Mouse (Mus musculus): Measurements from ENCODE around the gene Tfr2.

The Tfr2 gene

GRCm38 (mm10) chr5:137569665-137570064, at the start of gene Tfr2:
Gene Tfr2 (plus strand): TSS chr5:137569840.
- DNase-seq, result peak; percentile 23

- DNase-seq, result no peak
These were observed 47.8 kb upstream of the Tfr2 start for GRCm38 (mm10) chr5:137521861-137522260.

- DNase-seq, result no peak
These were observed 46.9 kb upstream of the Tfr2 start for GRCm38 (mm10) chr5:137522711-137523110.

- DNase-seq, result no peak
These were observed 46.0 kb upstream of the Tfr2 start for GRCm38 (mm10) chr5:137523396-137524250.

GRCm38 (mm10) chr5:137524251-137524515, 45.5 kb upstream of the Tfr2 start:
- DNase-seq, result no peak

GRCm38 (mm10) chr5:137524671-137525070, 45.0 kb upstream of the Tfr2 start:
- DNase-seq, result no peak

- DNase-seq, result no peak
These were observed 44.1 kb upstream of the Tfr2 start for GRCm38 (mm10) chr5:137525511-137525910.

DNA sequence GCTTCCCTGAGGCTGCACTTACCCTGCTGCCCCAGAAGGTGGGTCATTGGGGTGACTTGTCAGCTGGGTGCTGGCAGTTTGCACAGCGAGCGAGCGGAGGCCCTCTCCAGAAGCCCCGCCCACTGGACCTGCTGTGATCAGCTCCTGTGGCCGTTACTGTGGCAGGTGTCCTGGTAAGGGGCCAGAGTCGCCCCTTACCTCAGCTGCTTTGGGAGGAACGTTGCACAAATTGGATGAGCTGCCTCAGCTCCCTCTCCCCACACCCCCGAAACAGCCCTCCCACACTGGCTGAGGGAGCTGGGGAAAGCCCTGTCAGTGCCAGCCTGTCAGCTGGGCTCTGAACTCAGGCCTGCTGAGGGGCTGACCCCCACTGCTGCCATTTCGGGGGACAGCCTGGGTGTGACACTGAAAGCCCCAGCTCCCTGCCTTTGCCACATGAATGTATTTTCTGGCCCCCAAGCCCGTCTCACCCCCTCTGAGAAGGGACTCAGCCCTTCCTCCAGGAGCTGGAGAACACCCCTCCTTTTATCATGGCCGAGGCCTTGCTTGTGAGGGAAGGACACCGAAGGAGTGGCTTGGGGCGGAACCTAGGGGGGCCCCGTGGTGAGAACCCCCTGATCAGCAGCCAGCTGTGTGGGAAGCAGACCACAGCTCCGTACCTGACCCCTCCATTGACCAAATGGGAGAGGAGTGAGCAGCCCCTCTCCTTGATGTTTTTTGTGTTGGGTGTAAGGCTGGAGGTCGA, 43.3 kb upstream of the Tfr2 start:
- peak; percentile 78 for DNase-seq

DNA sequence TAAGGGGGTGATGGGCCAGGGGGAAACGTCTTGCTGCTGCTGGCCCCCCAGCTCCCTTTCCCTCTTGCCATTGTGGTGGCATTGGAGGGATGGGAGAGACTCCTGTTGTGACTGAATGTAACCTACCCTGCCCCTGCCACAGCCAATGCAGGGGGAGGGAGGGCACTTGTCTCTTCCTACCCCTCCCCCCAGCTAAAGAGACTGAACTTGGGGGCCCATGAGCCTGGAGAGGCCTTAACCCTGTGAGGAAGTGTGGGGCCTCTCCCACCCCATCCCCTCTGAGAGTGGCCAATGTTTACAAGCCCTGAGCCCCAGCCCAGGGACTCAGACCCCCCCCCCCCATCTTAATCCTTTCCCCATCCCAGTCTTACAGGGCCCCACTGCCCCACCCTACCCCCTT, 42.2 kb upstream of the Tfr2 start:
- no peak for DNase-seq

DNA sequence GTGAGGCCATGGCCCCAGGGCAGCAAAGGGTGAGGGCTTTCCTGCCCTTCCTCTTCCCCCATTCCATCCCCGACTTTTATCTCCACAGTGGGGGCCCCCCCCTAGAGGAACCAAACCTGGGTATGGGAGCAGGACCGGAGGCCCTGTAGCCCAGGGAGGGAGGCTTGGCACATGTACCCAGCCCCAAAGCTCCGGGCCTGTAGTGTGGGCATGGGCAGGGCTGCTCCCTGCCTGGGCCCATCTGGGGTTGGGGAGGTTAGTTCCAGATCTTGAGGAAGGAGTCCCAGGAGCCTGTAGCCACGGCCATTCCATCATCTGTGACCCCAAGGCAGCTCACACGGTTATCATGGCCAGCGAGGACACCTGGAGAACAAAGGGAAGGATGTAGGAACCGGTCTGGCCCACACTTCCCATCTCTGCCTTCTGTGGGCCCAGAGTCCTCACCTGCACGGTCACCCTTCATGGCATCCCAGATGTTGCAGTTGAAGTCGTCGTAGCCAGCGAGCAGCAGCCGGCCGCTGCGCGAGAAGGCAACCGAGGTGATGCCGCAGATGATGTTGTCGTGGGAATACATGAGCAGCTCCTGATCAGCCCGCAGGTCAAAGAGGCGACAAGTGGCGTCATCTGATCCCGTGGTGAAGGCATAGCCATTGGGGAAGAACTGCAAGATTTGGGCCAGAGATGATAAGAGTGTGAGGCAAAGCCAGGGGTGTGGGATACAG, 41.2 kb upstream of the Tfr2 start:
- DNase-seq, result no peak

- no peak for DNase-seq
These were observed 40.2 kb upstream of the Tfr2 start for GRCm38 (mm10) chr5:137529221-137529995.

DNA sequence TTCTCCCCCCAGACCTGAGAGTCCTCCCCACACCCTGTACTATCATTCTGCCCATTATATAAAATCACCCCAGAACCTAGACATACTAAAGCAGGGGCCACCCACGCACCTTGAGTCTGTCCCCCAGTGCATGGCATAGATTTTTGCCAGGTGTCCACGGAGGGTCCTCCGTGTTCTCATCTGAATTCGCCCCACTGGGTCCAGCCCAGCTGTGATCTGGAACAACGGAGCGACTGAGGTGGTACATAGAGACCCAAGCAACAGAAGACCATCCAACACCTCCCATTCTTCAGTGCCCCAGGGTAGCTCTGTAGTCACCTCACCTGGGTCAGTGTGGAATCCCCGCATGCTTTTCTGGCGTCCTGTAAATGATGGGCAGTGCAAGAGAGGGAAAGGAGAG, 39.6 kb upstream of the Tfr2 start:
- DNase-seq, result no peak

DNA sequence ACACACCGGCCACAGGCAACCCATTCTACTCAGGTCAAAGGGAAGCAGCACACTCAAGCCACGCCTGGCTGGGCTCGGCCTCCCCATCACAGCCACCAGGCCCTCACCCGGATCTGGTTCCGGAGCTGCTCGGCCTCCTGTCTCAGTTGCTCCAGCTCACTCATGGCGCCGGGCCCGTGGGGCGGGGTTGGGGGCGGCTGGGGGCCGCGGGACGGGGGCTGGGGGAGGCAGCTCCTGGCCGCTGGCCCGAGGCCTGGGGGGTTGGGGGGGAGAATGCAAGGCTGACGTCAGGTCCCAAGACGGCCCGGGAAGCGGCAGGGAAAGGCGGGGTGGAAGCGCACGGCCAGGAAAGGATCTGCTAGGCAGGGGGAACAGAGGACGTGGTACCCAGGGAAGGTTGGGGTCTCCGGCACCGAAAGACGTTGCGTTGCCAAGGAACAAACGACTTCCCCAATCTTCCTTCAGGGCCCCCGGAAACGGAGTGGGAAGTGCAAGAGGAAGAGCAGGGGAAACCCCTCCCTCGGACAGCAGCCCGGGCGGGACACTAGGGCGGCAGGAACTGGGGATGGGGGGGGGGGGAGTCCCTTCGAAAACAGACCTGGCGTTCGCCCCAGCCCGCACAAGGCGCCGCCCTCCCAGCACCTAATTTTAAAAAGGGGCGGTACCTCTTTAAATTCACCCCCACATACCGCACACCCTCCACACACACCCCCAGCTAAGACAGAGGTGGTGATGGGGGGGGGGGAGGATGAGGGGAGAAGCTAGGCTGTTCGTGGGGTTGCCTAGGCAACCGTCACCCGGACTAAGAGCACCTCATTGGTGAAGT, 38.8 kb upstream of the Tfr2 start:
- peak; percentile 69 for DNase-seq

- DNase-seq, result peak; percentile 95
These were observed 38.1 kb upstream of the Tfr2 start for GRCm38 (mm10) chr5:137531414-137532130.

- no peak for DNase-seq
These were observed 37.4 kb upstream of the Tfr2 start for GRCm38 (mm10) chr5:137532131-137532807.

- no peak for DNase-seq
These were observed 36.9 kb upstream of the Tfr2 start for GRCm38 (mm10) chr5:137532808-137533116.

DNA sequence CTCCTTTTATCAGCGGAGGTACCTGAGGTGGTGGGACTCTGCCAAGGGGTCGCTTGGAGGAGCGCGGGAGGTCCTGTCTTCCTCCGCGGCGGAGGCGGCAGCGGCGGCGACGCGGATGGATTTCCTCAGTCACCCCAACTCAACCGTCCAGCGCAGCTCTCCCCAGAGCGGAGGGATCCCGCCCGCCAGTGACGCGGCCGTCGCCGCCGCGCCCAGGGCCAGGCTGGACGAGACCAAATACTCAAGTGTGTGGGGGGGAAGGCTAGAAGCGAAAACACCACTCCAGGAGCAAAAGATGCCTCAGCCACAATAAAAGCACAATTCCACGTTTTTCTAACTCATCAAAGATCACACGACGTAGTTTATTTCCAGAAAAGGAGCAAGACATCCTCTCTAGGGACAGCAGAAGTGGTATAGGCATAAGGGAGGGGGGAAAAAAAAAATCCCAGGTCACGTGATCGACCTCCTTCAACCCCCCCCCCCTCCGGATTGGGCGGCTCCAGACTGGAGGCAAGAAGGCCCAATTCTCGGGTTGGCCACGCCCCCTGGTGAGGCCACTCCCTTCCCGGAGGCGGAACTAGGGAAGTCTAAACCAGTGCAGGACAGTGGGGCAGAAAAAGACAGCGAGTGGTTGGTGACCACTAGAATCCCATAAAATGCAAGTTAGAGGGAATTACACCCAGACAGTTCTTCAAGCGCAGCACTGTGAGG, 36.4 kb upstream of the Tfr2 start, which contains the start of the genes Epo and Gnb2:
Gene Epo (minus strand): TSS at position 126 of the 711 bp plus-strand sequence.
Gene Gnb2 (minus strand): TSS at position 394 of the 711 bp plus-strand sequence.
- DNase-seq, result peak; percentile 99

DNA sequence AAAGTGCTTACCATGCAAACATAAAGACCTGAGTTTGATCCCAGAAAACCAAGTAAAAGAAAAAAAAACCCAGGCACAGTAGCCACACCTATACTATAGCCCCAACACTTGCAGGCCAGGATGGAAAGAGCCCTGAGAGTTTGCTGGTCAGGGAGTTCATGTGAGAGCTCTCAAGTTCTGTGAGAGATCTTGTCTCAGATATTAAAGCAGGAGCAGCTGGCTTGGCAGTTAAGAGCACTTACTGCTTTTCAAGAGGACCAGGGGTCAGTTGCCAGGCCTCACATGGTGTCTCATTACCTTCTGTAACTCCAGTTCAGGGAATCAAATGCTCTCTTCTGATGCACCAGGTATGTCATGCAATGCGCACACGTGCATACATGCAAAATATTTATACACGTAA, 34.9 kb upstream of the Tfr2 start:
- DNase-seq, result no peak

- DNase-seq, result no peak
These were observed 34.3 kb upstream of the Tfr2 start for GRCm38 (mm10) chr5:137535318-137535717.

GRCm38 (mm10) chr5:137537461-137537860, 32.2 kb upstream of the Tfr2 start:
- no peak for DNase-seq
